Mouse (Mus musculus): ENCODE results near the gene Peak1. TPM values are rescaled to one million over a fixed set of nuclear protein-coding genes. Genes with fewer than 3 reads are reported as not detected.

Peak1 gene
- polyA plus RNA-seq, 1 experiment from 2014 or later, result 17.5 TPM

GRCm38 (mm10) chr9:56259790-56260494, 157.9 kb downstream of the Peak1 start:
- H3K9ac ChIP-seq, result no peak overlapping the region
- H3K4me2 ChIP-seq, result no peak overlapping the region
- no peak overlapping the region for H3K27ac ChIP-seq
- ATAC-seq (replicated peaks; ENCODE audit: low FRiP score), result no peak
- peaks cover 5% of the 10 kb centered on the region for H3K9me3 ChIP-seq (replicated peaks)
- WGBS, result 74% methylated on average over 22 of the region's 22 CpGs
- H3K4me3 ChIP-seq (replicated peaks), result no peak overlapping the region
- H3K4me1 ChIP-seq, result 0 out of 2 replicates have a peak, but pooled peaks cover 2% of the 10 kb centered on the region
- no peaks in the 10 kb centered on the region for H3K27me3 ChIP-seq
- H3K36me3 ChIP-seq, result peaks cover 32% of the 10 kb centered on the region

GRCm38 (mm10) chr9:56258261-56258790, 159.5 kb downstream of the Peak1 start:
- no peak overlapping the region for H3K4me2 ChIP-seq
- no peak for ATAC-seq (replicated peaks; ENCODE audit: low FRiP score)
- H3K9me3 ChIP-seq (replicated peaks), result peaks cover 5% of the 10 kb centered on the region
- H3K36me3 ChIP-seq, result peaks cover 32% of the 10 kb centered on the region
- 90% methylated on average over 10 of the region's 10 CpGs for WGBS
- no peak overlapping the region for H3K27ac ChIP-seq
- H3K4me3 ChIP-seq (replicated peaks), result no peak overlapping the region
- H3K27me3 ChIP-seq, result no peaks in the 10 kb centered on the region
- no peak overlapping the region for H3K9ac ChIP-seq
- H3K4me1 ChIP-seq, result no peaks in the 10 kb centered on the region

- H3K4me2 ChIP-seq, result no peak overlapping the region
These were observed 160.5 kb downstream of the Peak1 start for GRCm38 (mm10) chr9:56257227-56258000.

GRCm38 (mm10) chr9:56255676-56256432, 162.0 kb downstream of the Peak1 start:
- H3K4me3 ChIP-seq (replicated peaks), result no peak overlapping the region
- ATAC-seq (replicated peaks; ENCODE audit: low FRiP score), result no peak
- no peak overlapping the region for H3K27ac ChIP-seq
- H3K27me3 ChIP-seq, result no peaks in the 10 kb centered on the region
- no peak overlapping the region for H3K4me2 ChIP-seq
- H3K9me3 ChIP-seq (replicated peaks), result peaks cover 5% of the 10 kb centered on the region
- 75% methylated on average over 6 of the region's 6 CpGs for WGBS
- peaks cover 32% of the 10 kb centered on the region for H3K36me3 ChIP-seq
- H3K4me1 ChIP-seq, result no peaks in the 10 kb centered on the region
- H3K9ac ChIP-seq, result no peak overlapping the region

More at GRCm38 (mm10) chr9:56257227-56258000, 160.5 kb downstream of the Peak1 start:
- no peak overlapping the region for H3K9ac ChIP-seq
- H3K4me1 ChIP-seq, result no peaks in the 10 kb centered on the region
- no peak for ATAC-seq (replicated peaks; ENCODE audit: low FRiP score)
- H3K4me3 ChIP-seq (replicated peaks), result no peak overlapping the region
- H3K27ac ChIP-seq, result no peak overlapping the region
- H3K36me3 ChIP-seq, result peaks cover 32% of the 10 kb centered on the region
- no peaks in the 10 kb centered on the region for H3K27me3 ChIP-seq
- H3K9me3 ChIP-seq (replicated peaks), result peaks cover 5% of the 10 kb centered on the region
- WGBS, result 92% methylated on average over 20 of the region's 20 CpGs

GRCm38 (mm10) chr9:56244336-56244735, 173.5 kb downstream of the Peak1 start:
- WGBS, result 78% methylated on average over 8 of the region's 8 CpGs
- Histone ChIP-seq H3K9ac (no peak overlapping the region), H3K9me3 (replicated peaks) (no peaks in the 10 kb centered on the region), H3K4me2 (no peak overlapping the region), H3K36me3 (peaks cover 19% of the 10 kb centered on the region), H3K27me3 (no peaks in the 10 kb centered on the region), H3K4me3 (replicated peaks) (no peak overlapping the region), H3K27ac (no peak overlapping the region), H3K4me1 (peaks cover 22% of the 10 kb centered on the region)
- ATAC-seq (replicated peaks; ENCODE audit: low FRiP score), result no peak

- ATAC-seq (replicated peaks; ENCODE audit: low FRiP score), result no peak
- Histone ChIP-seq H3K9me3 (replicated peaks) (no peaks in the 10 kb centered on the region), H3K4me1 (peaks cover 22% of the 10 kb centered on the region), H3K4me3 (replicated peaks) (no peak overlapping the region), H3K4me2 (no peak overlapping the region), H3K27ac (no peak overlapping the region), H3K9ac (no peak overlapping the region), H3K36me3 (peaks cover 19% of the 10 kb centered on the region), H3K27me3 (no peaks in the 10 kb centered on the region)
- WGBS, result 63% methylated on average over 7 of the region's 7 CpGs
These were observed 174.0 kb downstream of the Peak1 start for GRCm38 (mm10) chr9:56243885-56244284.

- Histone ChIP-seq H3K9ac (no peak overlapping the region), H3K4me1 (peaks cover 22% of the 10 kb centered on the region), H3K4me2 (no peak overlapping the region), H3K36me3 (peaks cover 19% of the 10 kb centered on the region), H3K27ac (peak overlapping the region; percentile 51; the same call in 1 of the 2 replicates), H3K9me3 (replicated peaks) (no peaks in the 10 kb centered on the region), H3K27me3 (no peaks in the 10 kb centered on the region), H3K4me3 (replicated peaks) (no peak overlapping the region)
- no peak for ATAC-seq (replicated peaks; ENCODE audit: low FRiP score)
- 40% methylated on average over 3 of the region's 3 CpGs for WGBS
These were observed 175.2 kb downstream of the Peak1 start for GRCm38 (mm10) chr9:56242686-56243085.

GRCm38 (mm10) chr9:56241076-56241475, 176.8 kb downstream of the Peak1 start:
- no peaks in the 10 kb centered on the region for H3K27me3 ChIP-seq
- H3K9me3 ChIP-seq (replicated peaks), result no peaks in the 10 kb centered on the region
- no peak for ATAC-seq (replicated peaks; ENCODE audit: low FRiP score)
- peaks cover 15% of the 10 kb centered on the region for H3K36me3 ChIP-seq
- WGBS, result 93% methylated on average over 5 of the region's 5 CpGs
- no peak overlapping the region for H3K4me3 ChIP-seq (replicated peaks)
- peaks cover 22% of the 10 kb centered on the region for H3K4me1 ChIP-seq
- no peak overlapping the region for H3K4me2 ChIP-seq
- H3K27ac ChIP-seq, result no peak overlapping the region
- no peak overlapping the region for H3K9ac ChIP-seq

GRCm38 (mm10) chr9:56235871-56236298, 182.0 kb downstream of the Peak1 start:
- no peak for ATAC-seq (replicated peaks; ENCODE audit: low FRiP score)
- H3K9me3 ChIP-seq (replicated peaks), result no peaks in the 10 kb centered on the region
- H3K4me2 ChIP-seq, result no peak overlapping the region
- no peak overlapping the region for H3K27ac ChIP-seq
- 49% methylated on average over 6 of the region's 6 CpGs for WGBS
- H3K27me3 ChIP-seq, result no peaks in the 10 kb centered on the region
- H3K4me3 ChIP-seq (replicated peaks), result no peak overlapping the region
- H3K9ac ChIP-seq, result no peak overlapping the region
- peaks cover 13% of the 10 kb centered on the region for H3K36me3 ChIP-seq
- 0 out of 2 replicates have a peak, but pooled peaks cover 3% of the 10 kb centered on the region for H3K4me1 ChIP-seq

GRCm38 (mm10) chr9:56235281-56235680, 182.6 kb downstream of the Peak1 start:
- H3K4me3 ChIP-seq (replicated peaks), result no peak overlapping the region
- WGBS, result 63% methylated on average over 5 of the region's 5 CpGs
- H3K4me1 ChIP-seq, result 0 out of 2 replicates have a peak, but pooled peaks cover 3% of the 10 kb centered on the region
- H3K9me3 ChIP-seq (replicated peaks), result no peaks in the 10 kb centered on the region
- H3K27ac ChIP-seq, result no peak overlapping the region
- no peaks in the 10 kb centered on the region for H3K27me3 ChIP-seq
- H3K36me3 ChIP-seq, result peaks cover 9% of the 10 kb centered on the region
- no peak overlapping the region for H3K9ac ChIP-seq
- no peak overlapping the region for H3K4me2 ChIP-seq
- no peak for ATAC-seq (replicated peaks; ENCODE audit: low FRiP score)

GRCm38 (mm10) chr9:56234561-56234960, 183.3 kb downstream of the Peak1 start:
- no peak for ATAC-seq (replicated peaks; ENCODE audit: low FRiP score)
- Histone ChIP-seq H3K27ac (no peak overlapping the region), H3K4me1 (0 out of 2 replicates have a peak, but pooled peaks cover 3% of the 10 kb centered on the region), H3K36me3 (peaks cover 3% of the 10 kb centered on the region; the same call in 1 of the 2 replicates), H3K9me3 (replicated peaks) (no peaks in the 10 kb centered on the region), H3K27me3 (no peaks in the 10 kb centered on the region), H3K4me3 (replicated peaks) (no peak overlapping the region), H3K4me2 (no peak overlapping the region), H3K9ac (no peak overlapping the region)
- 80% methylated on average over 3 of the region's 3 CpGs for WGBS
